Mouse (Mus musculus) C2C12 (cell line): ENCODE measurements around the gene Haus4.

Experiments
- CEBPB ChIP-seq: IDR thresholded peaks from one replicate; pipeline ENCODE4 v1.6.1; 2011; ENCODE audit warnings: low read depth, mild to moderate bottlenecking, control low read depth, moderate library complexity
- CTCF ChIP-seq: IDR thresholded peaks from one replicate; pipeline ENCODE4 v1.5.1; 2011; ENCODE audit not compliant: control insufficient read depth, insufficient read depth, insufficient read length
- MAX ChIP-seq: IDR thresholded peaks from one replicate; pipeline ENCODE4 v1.6.1; 2011; ENCODE audit warnings: mild to moderate bottlenecking, control low read depth
- MYOD1 ChIP-seq: IDR thresholded peaks from one replicate; pipeline ENCODE4 v1.6.1; 2011; ENCODE audit warnings: low read depth; ENCODE audit not compliant: control insufficient read depth, insufficient read length
- MYOG ChIP-seq: IDR thresholded peaks from one replicate; pipeline ENCODE4 v1.6.1; 2011; ENCODE audit not compliant: control insufficient read depth, insufficient read length; ENCODE audit errors: extremely low read depth
- USF1 ChIP-seq: IDR thresholded peaks from one replicate; pipeline ENCODE4 v1.6.1; 2011; ENCODE audit warnings: low read depth, mild to moderate bottlenecking, control low read depth, moderate library complexity

DNA sequence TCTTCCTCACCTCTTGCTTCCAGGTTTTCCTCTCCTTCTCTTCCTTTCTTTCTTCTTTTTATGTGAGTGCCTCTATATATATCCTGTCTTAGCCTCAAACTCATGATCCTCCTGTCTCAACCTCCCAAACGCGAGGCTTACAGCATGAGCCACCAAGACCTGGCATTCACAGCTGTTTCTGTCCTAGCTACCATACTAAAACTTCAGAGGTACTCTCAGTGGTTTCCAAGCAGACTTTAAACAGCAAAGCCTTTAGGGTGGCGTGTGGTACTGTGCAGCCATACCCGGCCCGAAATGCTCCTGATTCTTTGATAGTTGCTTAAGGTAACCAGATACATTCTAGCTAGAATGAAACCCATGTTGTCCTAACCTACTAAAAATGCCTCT lies 26.4 kb downstream of the Haus4 start:
- TF ChIP-seq MAX (no peak), MYOD1 (no peak), USF1 (no peak), CTCF (no peak), CEBPB (no peak), MYOG (no peak)
